8 mouse cellular contexts compared by ENCODE assay signal in genomic region chr7:43606896-43607742, GRCm38 (mm10). TPM values are rescaled to one million over a fixed set of nuclear protein-coding genes. Genes with fewer than 3 reads are reported as not detected.
A peak's percentile ranks its signal among the peaks of the same experiment; 100 is the strongest.
DNase-seq lines count a peak whose midpoint lies in the region; ATAC-seq and TF ChIP-seq lines count a peak whose summit lies in the region.

Gene Zfp819, plus strand, starts transcription at chr7:43607169.

- H3K4me2 ChIP-seq in forebrain, embryonic 16.5 days (ENCODE audit: low read length) = peak within 1 kb of the TSS; percentile 74
- H3K4me2 ChIP-seq in liver, embryonic 14.5 days (ENCODE audit: low read depth) = peak within 1 kb of the TSS; percentile 43

- no peaks in the 10 kb centered on the region for H3K36me3 ChIP-seq in forebrain, embryonic 16.5 days (ENCODE audit: control insufficient read depth, insufficient read depth)
- no peaks in the 10 kb centered on the region for H3K36me3 ChIP-seq in liver, embryonic 14.5 days (replicated peaks; ENCODE audit: control insufficient read depth, insufficient read depth, low read depth)

- no peak within 1 kb of the TSS for H3K27ac ChIP-seq in forebrain, embryonic 16.5 days (ENCODE audit: low read length)
- no peak within 1 kb of the TSS for H3K27ac ChIP-seq in liver, embryonic 14.5 days

- peak within 1 kb of the TSS; percentile 42 for H3K4me3 ChIP-seq in forebrain, embryonic 16.5 days (replicated peaks; ENCODE audit: low read length)
- peak within 1 kb of the TSS; percentile 1 to 19; a peak in 1 of 4 replicates for H3K4me3 ChIP-seq in liver, embryonic 14.5 days (ENCODE audit: insufficient read depth in 1 of 2, low read depth in 2 of 2, low read length in 2 of 2)

- no peak for TF ChIP-seq CTCF in liver, embryonic 14.5 days (IDR thresholded peaks at IDR 0.05; ENCODE audit: low read depth)

- peak; percentile 59 for DNase-seq in CD4-positive helper T cell, adult 2 months (ENCODE audit: low read depth, low spot score)
- DNase-seq in adrenal gland, postnatal 36 days = peak; percentile 78 to 80
- DNase-seq in heart, postnatal 36 days = peak; percentile 9 to 29
- DNase-seq in large intestine, adult 2 months (ENCODE audit: low read depth, low spot score) = peak; percentile 37
- peak; percentile 19 to 26 (median 23) for DNase-seq in liver, embryonic 14.5 days (ENCODE audit: low read depth in 3 of 3, low spot score in 3 of 3)
- DNase-seq in neural tube, embryonic 10.5 days (ENCODE audit: extremely low spot score, low spot score) = peak; percentile 69
- peak; percentile 76 for DNase-seq in testis, postnatal 10 days (ENCODE audit: low spot score)

- H3K9ac ChIP-seq in forebrain, embryonic 16.5 days (replicated peaks; ENCODE audit: low read depth, low read length) = peak within 1 kb of the TSS; percentile 49
- H3K9ac ChIP-seq in liver, embryonic 14.5 days (replicated peaks) = no peak within 1 kb of the TSS

- no peaks in the 10 kb centered on the region for H3K9me3 ChIP-seq in forebrain, embryonic 16.5 days (ENCODE audit: control insufficient read depth, low read length)
- H3K9me3 ChIP-seq in liver, embryonic 14.5 days (ENCODE audit: control insufficient read depth, low read length) = no peaks in the 10 kb centered on the region

- peaks cover 6% of the 10 kb centered on the region for H3K4me1 ChIP-seq in forebrain, embryonic 16.5 days (replicated peaks; ENCODE audit: control insufficient read depth, insufficient read depth, low read length)
- no peaks in the 10 kb centered on the region for H3K4me1 ChIP-seq in liver, embryonic 14.5 days (replicated peaks; ENCODE audit: control insufficient read depth in 2 of 2, insufficient read depth in 2 of 2, low read length in 1 of 2)

- TF ChIP-seq EP300 in liver, embryonic 14.5 days (IDR thresholded peaks at IDR 0.05; ENCODE audit: low read depth) = no peak

- intact Hi-C loops in heart, postnatal 36 days (cut with DNase I) = no loop called here

- no peaks in the 10 kb centered on the region for H3K27me3 ChIP-seq in forebrain, embryonic 16.5 days (replicated peaks; ENCODE audit: control insufficient read depth, insufficient read depth, low read length)
- H3K27me3 ChIP-seq in liver, embryonic 14.5 days (ENCODE audit: control insufficient read depth, insufficient read depth, low read length) = no peaks in the 10 kb centered on the region

- 16% methylated on average over 41 of the region's 41 CpGs for WGBS in forebrain, embryonic 16.5 days
- WGBS in large intestine, adult 2 months = 15% methylated on average over 41 of the region's 41 CpGs
- 15% methylated on average over 41 of the region's 41 CpGs for WGBS in liver, embryonic 14.5 days (ENCODE audit: insufficient replicate concordance)

- ATAC-seq in forebrain, embryonic 16.5 days = peak; percentile 96
- 0 out of 2 replicates have a peak, but pooled peaks have one; percentile 33 for ATAC-seq in liver, embryonic 14.5 days (ENCODE audit: insufficient read depth)

RNA-seq across cellular contexts. Expression of gene Zfp819, which starts in this region (rescaled TPM):
- total RNA-seq in adrenal gland, postnatal 36 days (2021) = under 1 TPM in 1 of 2 experiments, not detected in 1; 0.26 TPM
- 0.23 and 0.26 TPM in 2 replicates for polyA plus RNA-seq in forebrain, embryonic 16.5 days (2015; fragmentation: Nextera tagmentation; extraction: Ambion mirVana)
- total RNA-seq in heart, postnatal 36 days (2021) = not detected
- polyA plus RNA-seq in large intestine, adult 2 months (2012; rRNA removed) = 0.10 TPM in 1 of 2 replicates, not detected in the other
- 0.07 TPM in 1 of 2 replicates, not detected in the other for polyA plus RNA-seq in liver, embryonic 14.5 days (2012; rRNA removed)
- not detected in 2 replicates for polyA plus RNA-seq in liver, embryonic 14.5 days (2014; fragmentation: Nextera tagmentation; extraction: Ambion mirVana)

Comparison
In these comparisons a context has a peak if more than half of its experiments do, and no peak if none do; other contexts are left out.
1. Peak in DNase-seq in adrenal gland, postnatal 36 days; RNA of the gene not detected or under 1 TPM.
2. Peak in ATAC-seq, H3K4me3 ChIP-seq, H3K9ac ChIP-seq and H3K4me2 ChIP-seq in forebrain, embryonic 16.5 days; RNA of the gene not detected or under 1 TPM.
3. Peak in DNase-seq in heart, postnatal 36 days; RNA of the gene not detected or under 1 TPM.
4. Peak in DNase-seq in large intestine, adult 2 months; RNA of the gene not detected or under 1 TPM.
5. Peak in DNase-seq, ATAC-seq, H3K4me3 ChIP-seq and H3K4me2 ChIP-seq in liver, embryonic 14.5 days; RNA of the gene not detected or under 1 TPM.
6. DNase-seq: peak in every context shown above with its lines; median percentile 79 in adrenal gland, postnatal 36 days; 76 in testis, postnatal 10 days; 69 in neural tube, embryonic 10.5 days; 59 in CD4-positive helper T cell, adult 2 months; 37 in large intestine, adult 2 months; 23 in liver, embryonic 14.5 days; 19 in heart, postnatal 36 days.